Mouse (Mus musculus): ENCODE data around the gene Yif1b.

DNA sequence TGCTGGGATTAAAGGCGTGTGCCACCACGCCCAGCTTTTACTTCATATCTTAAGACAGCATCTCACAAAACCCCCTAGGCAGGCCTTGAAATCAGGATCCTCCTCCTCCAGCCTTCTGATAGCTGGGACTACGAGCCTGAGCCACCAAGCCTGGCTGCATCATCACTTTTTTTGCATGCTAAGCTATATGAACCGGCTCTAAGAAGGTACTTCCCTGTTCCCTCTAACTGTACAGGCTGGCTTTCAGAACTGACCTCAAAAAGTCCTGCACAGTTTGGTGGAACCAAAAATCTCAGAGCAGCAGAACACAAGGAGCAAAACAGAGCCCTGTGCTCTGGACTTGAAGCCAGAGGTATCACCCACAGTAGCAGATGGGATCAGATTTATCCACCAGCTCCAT, 9.9 kb upstream of the Yif1b start:
- no peak for TF ChIP-seq CTCF (IDR thresholded peaks at IDR 0.05; ENCODE audit: low read depth)
- no peak for TF ChIP-seq EP300 (IDR thresholded peaks at IDR 0.05; ENCODE audit: low read depth)

All from heart, postnatal 0 days (tissue).